Mouse (Mus musculus): Measurements from ENCODE around the gene Csnk2a2.

- TF ChIP-seq POLR2A (IDR thresholded peaks at IDR 0.05; ENCODE audit: borderline replicate concordance, extremely low read depth, low read depth, low read length), result no peak
- TF ChIP-seq CTCF (IDR thresholded peaks at IDR 0.05; ENCODE audit: insufficient read depth, low read length), result no peak
These were observed 39.6 kb downstream of the Csnk2a2 start for GRCm38 (mm10) chr8:95450271-95450670.
